Mouse (Mus musculus) MEL (cell line): ENCODE results near the gene Bmpr1a.

ENCODE experiments used
- CHD1 ChIP-seq: IDR thresholded peaks from 2 replicates; pipeline ENCODE4 v1.6.1; 2012; ENCODE audit warnings: low read depth, mild to moderate bottlenecking, inconsistent platforms, low read length, improper control_type of control experiment
- CTCF ChIP-seq, 3 experiments: IDR thresholded peaks in 2 of 3; conservative IDR thresholded peaks in 1 of 3; 2 replicates each; pipeline ENCODE4 v1.5.1; 2011 to 2012; ENCODE audit warnings: low read length in 3 of 3, low read depth in 2 of 3, mild to moderate bottlenecking in 2 of 3, improper control_type of control experiment in 1 of 3, inconsistent platforms in 1 of 3, mixed read lengths in 1 of 3, moderate library complexity in 1 of 3; ENCODE audit not compliant: control insufficient read depth in 1 of 3, insufficient read depth in 1 of 3, poor library complexity in 1 of 3, severe bottlenecking in 1 of 3
- JUND ChIP-seq: IDR thresholded peaks from 2 replicates; pipeline ENCODE4 v1.6.1; 2011; ENCODE audit warnings: low read depth, mild to moderate bottlenecking, improper control_type of control experiment, low read length
- NRF1 ChIP-seq: IDR thresholded peaks from 2 replicates; pipeline ENCODE4 v1.6.1; 2014; ENCODE audit warnings: low read depth, mild to moderate bottlenecking, inconsistent platforms, low read length, improper control_type of control experiment, moderate library complexity; ENCODE audit not compliant: poor library complexity, insufficient read depth, severe bottlenecking
- POLR2AphosphoS5 ChIP-seq: IDR thresholded peaks from 2 replicates; pipeline ENCODE4 v1.6.1; 2012; ENCODE audit warnings: low read depth, borderline replicate concordance, mild to moderate bottlenecking, inconsistent platforms, low read length, moderate library complexity, mixed read lengths
- RCOR1 ChIP-seq: IDR thresholded peaks from 2 replicates; pipeline ENCODE4 v1.6.1; 2012; ENCODE audit warnings: low read depth, mild to moderate bottlenecking, inconsistent platforms, low read length, improper control_type of control experiment
- USF1 ChIP-seq: IDR thresholded peaks from 2 replicates; pipeline ENCODE4 v1.6.1; 2014; ENCODE audit warnings: low read depth, mild to moderate bottlenecking, inconsistent platforms, low read length, improper control_type of control experiment, moderate library complexity
- ZMIZ1 ChIP-seq: IDR thresholded peaks from 2 replicates; pipeline ENCODE4 v1.6.1; 2012; ENCODE audit warnings: low read depth, mild to moderate bottlenecking, inconsistent platforms, low read length, improper control_type of control experiment, moderate library complexity

- TF ChIP-seq JUND (no peak), CTCF (IDR thresholded peaks at IDR 0.05 in 2 of 3, conservative IDR thresholded peaks at IDR 0.05 in 1 of 3; ENCODE audit: control insufficient read depth in 1 of 3, insufficient read depth in 1 of 3, low read depth in 2 of 3, low read length in 3 of 3, poor library complexity in 1 of 3, severe bottlenecking in 1 of 3) (no peak), USF1 (no peak), POLR2AphosphoS5 (no peak), RCOR1 (no peak), CHD1 (no peak), NRF1 (no peak), ZMIZ1 (no peak)
These were observed 17.0 kb downstream of the Bmpr1a start for GRCm38 (mm10) chr14:34486169-34486568.
